Mouse (Mus musculus) heart, embryonic 12.5 days (tissue): ENCODE results near the gene Mertk. TPM values are rescaled to one million over a fixed set of nuclear protein-coding genes. Genes with fewer than 3 reads are reported as not detected.

Experiments used
- ATAC-seq: fragments of 200-750 bp; cut with Nextera tagmentation; 2 replicates; pipeline ENCODE4 v1.8.0; 2017; ENCODE audit warnings: moderate TSS enrichment, moderate library complexity; ENCODE audit not compliant: insufficient number of reproducible peaks, low FRiP score
- H3K27ac ChIP-seq: fragments of 300-500 bp; sonication (generic); 2 replicates; pipeline ENCODE4 v1.5.1; 2016; ENCODE audit warnings: mild to moderate bottlenecking, moderate library complexity; ENCODE audit not compliant: poor library complexity, severe bottlenecking
- H3K27me3 ChIP-seq: fragments of 300-500 bp; sonication (generic); replicated peaks from 2 replicates; pipeline ENCODE4 v1.6.1; 2016; ENCODE audit warnings: mild to moderate bottlenecking, moderate library complexity
- H3K36me3 ChIP-seq: fragments of 300-500 bp; sonication (generic); 2 replicates; pipeline ENCODE4 v1.6.1; 2016; ENCODE audit warnings: mild to moderate bottlenecking, moderate library complexity
- H3K4me1 ChIP-seq: fragments of 300-500 bp; sonication (generic); replicated peaks from 2 replicates; pipeline ENCODE4 v1.6.1; 2016; ENCODE audit warnings: mild to moderate bottlenecking
- H3K4me2 ChIP-seq: fragments of 300-500 bp; sonication (generic); 2 replicates; pipeline ENCODE4 v1.6.1; 2016; ENCODE audit warnings: mild to moderate bottlenecking, moderate library complexity
- H3K4me3 ChIP-seq: fragments of 300-500 bp; sonication (generic); 2 replicates; pipeline ENCODE4 v1.5.1; 2016; ENCODE audit warnings: mild to moderate bottlenecking
- H3K9ac ChIP-seq: fragments of 300-500 bp; sonication (generic); 2 replicates; pipeline ENCODE4 v1.6.1; 2016; ENCODE audit warnings: mild to moderate bottlenecking, moderate library complexity
- H3K9me3 ChIP-seq: fragments of 300-500 bp; sonication (generic); replicated peaks from 2 replicates; pipeline ENCODE4 v1.6.1; 2016; ENCODE audit warnings: mild to moderate bottlenecking, moderate library complexity
- WGBS: fragments of 180-500 bp; shearing (Covaris S2); methylation state at CpG from one replicate; pipeline ENCODE4 v1.1.7; 2016; 5-methylcytosine and 5-hydroxymethylcytosine counted together
- polyA plus RNA-seq: library from polyadenylated mRNA; unstranded; fragments of >200 nt; fragmentation: Nextera tagmentation; extraction: Ambion mirVana; gene quantifications from 2 replicates; pipeline ENCODE4 v1.2.1, GENCODE M21; 2016

Gene Mertk
- polyA plus RNA-seq, 1 experiment from 2014 or later: 6.0 TPM

- WGBS: 22% methylated on average over 14 of the region's 14 CpGs
- H3K36me3 ChIP-seq: peaks cover 4% of the 10 kb centered on the region; the same call in 1 of the 2 replicates
- H3K9me3 ChIP-seq: no peaks in the 10 kb centered on the region
- peak overlapping the region; percentile 82 for H3K9ac ChIP-seq
- peak overlapping the region; percentile 79 for H3K4me2 ChIP-seq
- ATAC-seq: no peak
- peak overlapping the region; percentile 71 for H3K4me3 ChIP-seq
- H3K27ac ChIP-seq: peak overlapping the region; percentile 85
- H3K4me1 ChIP-seq: peaks cover 17% of the 10 kb centered on the region
- H3K27me3 ChIP-seq: no peaks in the 10 kb centered on the region
Observed at GRCm38 (mm10) chr2:128818956-128819643, 120.3 kb downstream of the Mertk start.

DNA sequence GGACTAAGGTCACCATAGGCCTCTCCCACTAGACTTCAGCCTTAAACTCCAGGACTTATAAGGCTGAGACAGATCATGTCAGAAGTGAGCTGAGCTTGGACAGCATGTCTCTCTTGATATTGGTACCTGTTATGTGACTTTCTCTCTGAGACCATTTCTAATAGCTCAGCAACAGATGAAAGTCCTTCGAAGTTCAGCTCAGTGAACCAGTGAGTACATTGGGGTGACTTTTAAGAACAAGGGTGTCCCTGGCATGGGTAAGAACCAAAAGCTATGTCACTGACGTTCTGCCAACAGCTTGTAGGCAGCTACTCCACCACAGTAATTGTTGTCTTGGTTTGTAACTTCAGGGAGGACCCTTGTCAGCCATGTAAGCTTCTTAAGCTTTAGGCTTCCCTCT, 121.9 kb downstream of the Mertk start:
- Histone ChIP-seq H3K27ac (no peak overlapping the region), H3K36me3 (peaks cover 14% of the 10 kb centered on the region), H3K27me3 (no peaks in the 10 kb centered on the region), H3K4me1 (peaks cover 12% of the 10 kb centered on the region), H3K4me3 (no peak overlapping the region), H3K4me2 (no peak overlapping the region), H3K9me3 (no peaks in the 10 kb centered on the region), H3K9ac (no peak overlapping the region)
- WGBS: 79% methylated on average over 2 of the region's 2 CpGs
- no peak for ATAC-seq

DNA sequence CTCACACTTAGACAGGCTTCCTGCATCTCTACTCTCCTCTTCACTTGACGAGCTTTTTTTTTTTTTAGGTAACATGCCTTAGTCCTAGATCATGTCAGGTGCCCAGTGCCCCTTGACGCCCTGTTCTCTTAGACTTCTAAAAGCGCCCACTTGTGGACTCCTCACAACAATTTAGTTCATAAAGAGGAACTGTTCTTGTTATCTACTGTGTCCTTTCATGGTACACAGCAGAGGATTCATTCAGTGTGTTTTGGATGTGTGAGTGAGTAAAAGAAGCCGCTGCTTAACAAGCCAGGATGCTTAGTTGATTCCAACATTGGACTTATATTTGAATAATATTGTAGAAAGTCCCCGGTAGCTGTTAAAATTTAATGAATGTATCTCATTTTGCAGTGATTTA, 125.1 kb downstream of the Mertk start:
- no peak overlapping the region for H3K9ac ChIP-seq
- H3K27me3 ChIP-seq: no peaks in the 10 kb centered on the region
- H3K36me3 ChIP-seq: peaks cover 33% of the 10 kb centered on the region
- ATAC-seq: no peak
- peaks cover 9% of the 10 kb centered on the region for H3K4me1 ChIP-seq
- 85% methylated on average over 5 of the region's 5 CpGs for WGBS
- H3K27ac ChIP-seq: no peak overlapping the region
- no peaks in the 10 kb centered on the region for H3K9me3 ChIP-seq
- H3K4me3 ChIP-seq: no peak overlapping the region
- no peak overlapping the region for H3K4me2 ChIP-seq

DNA sequence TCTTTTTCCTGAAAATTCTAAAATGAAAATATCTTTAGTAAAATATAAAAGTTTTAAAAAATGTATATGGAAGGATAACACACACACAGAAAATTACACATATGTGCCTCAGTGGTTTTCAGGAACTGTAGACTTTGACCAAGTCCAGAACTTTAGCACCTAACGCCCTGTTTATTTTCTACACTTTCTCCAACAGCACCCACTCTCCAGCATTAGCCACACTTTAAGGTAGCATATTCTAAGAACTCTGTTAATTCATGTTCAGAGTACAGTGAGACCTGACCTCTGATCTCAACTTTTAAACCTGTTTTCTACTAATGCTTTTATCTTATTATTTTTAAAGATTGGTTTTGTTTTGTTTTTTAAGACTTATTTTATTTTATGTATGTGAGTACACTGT, 129.0 kb downstream of the Mertk start:
- WGBS: 90% methylated on average over 1 of the region's 1 CpGs
- Histone ChIP-seq H3K4me2 (no peak overlapping the region), H3K27ac (no peak overlapping the region), H3K9me3 (no peaks in the 10 kb centered on the region), H3K9ac (no peak overlapping the region), H3K4me1 (no peaks in the 10 kb centered on the region), H3K36me3 (peaks cover 57% of the 10 kb centered on the region), H3K4me3 (no peak overlapping the region), H3K27me3 (no peaks in the 10 kb centered on the region)
- no peak for ATAC-seq

GRCm38 (mm10) chr2:128832611-128833010, 133.9 kb downstream of the Mertk start:
- 82% methylated on average over 3 of the region's 3 CpGs for WGBS
- H3K27ac ChIP-seq: no peak overlapping the region
- H3K36me3 ChIP-seq: peaks cover 76% of the 10 kb centered on the region
- no peaks in the 10 kb centered on the region for H3K27me3 ChIP-seq
- H3K9me3 ChIP-seq: no peaks in the 10 kb centered on the region
- no peak for ATAC-seq
- H3K4me3 ChIP-seq: no peak overlapping the region
- no peak overlapping the region for H3K4me2 ChIP-seq
- H3K9ac ChIP-seq: no peak overlapping the region
- H3K4me1 ChIP-seq: no peaks in the 10 kb centered on the region

DNA sequence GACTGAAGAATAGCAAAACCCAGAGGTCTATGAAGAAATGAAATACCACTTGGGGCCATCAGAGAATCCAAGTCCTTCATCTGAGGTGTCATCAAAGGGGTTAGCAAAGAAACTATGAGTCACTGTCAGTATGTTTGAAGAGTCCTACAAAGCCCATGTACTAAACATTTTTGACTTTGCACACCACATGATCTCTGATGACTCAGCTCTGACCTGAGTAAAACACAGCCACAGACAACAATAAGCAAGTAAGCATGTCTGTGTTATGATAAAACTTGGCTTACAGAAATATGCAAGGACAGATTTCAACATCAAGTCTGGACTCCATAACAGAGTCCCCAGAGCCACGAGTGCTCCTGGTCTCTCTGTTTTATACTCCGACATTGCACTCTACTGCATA, 134.3 kb downstream of the Mertk start:
- H3K9me3 ChIP-seq: no peaks in the 10 kb centered on the region
- no peak overlapping the region for H3K27ac ChIP-seq
- ATAC-seq: no peak
- H3K4me2 ChIP-seq: no peak overlapping the region
- no peak overlapping the region for H3K9ac ChIP-seq
- H3K36me3 ChIP-seq: peaks cover 77% of the 10 kb centered on the region
- WGBS: 94% methylated on average over 2 of the region's 2 CpGs
- H3K27me3 ChIP-seq: no peaks in the 10 kb centered on the region
- H3K4me1 ChIP-seq: no peaks in the 10 kb centered on the region
- H3K4me3 ChIP-seq: no peak overlapping the region

DNA sequence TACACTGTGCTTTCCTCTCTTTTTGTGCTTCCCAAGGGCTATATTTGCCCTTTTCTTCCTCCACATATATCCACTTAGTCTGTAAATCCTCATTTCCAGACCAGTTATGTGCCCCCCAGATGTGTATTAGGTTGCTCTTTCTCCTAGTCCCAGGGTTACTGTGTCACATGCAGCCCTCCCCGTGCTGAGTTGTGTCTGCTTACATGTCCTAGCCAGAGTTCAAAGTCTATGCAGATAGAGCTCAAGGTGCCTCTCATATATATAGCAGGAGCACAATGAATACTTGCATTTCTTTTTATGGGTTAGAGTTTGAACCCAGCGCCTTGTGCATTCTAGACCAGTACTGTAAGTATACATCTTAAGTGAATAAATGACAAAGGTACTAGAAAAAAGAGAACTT, 134.7 kb downstream of the Mertk start:
- Histone ChIP-seq H3K4me1 (no peaks in the 10 kb centered on the region), H3K36me3 (peaks cover 74% of the 10 kb centered on the region), H3K4me3 (no peak overlapping the region), H3K4me2 (no peak overlapping the region), H3K27me3 (no peaks in the 10 kb centered on the region), H3K9me3 (no peaks in the 10 kb centered on the region), H3K9ac (no peak overlapping the region), H3K27ac (no peak overlapping the region)
- ATAC-seq: no peak
- 88% methylated on average over 2 of the region's 2 CpGs for WGBS

DNA sequence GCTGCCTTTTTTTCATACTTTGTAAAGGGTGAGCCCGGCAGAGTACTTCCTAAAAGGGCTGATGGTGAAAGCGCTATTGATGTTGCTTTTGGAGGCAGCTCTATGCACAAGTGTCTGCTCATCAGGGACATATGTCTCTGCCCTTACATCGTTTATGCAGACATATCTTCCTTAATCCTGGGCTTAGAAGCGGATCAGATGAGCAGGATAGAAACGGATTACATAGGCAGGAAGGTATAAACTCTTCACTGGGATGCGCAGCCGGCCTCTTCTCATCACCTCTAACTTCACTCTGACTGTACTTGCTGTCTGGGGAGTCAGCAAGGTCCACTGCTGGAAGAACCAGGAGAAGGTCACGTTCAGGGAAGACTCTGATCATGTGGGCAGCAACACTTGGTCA, 138.8 kb downstream of the Mertk start:
- Histone ChIP-seq H3K36me3 (peaks cover 62% of the 10 kb centered on the region), H3K9me3 (no peaks in the 10 kb centered on the region), H3K27ac (no peak overlapping the region), H3K4me3 (no peak overlapping the region), H3K9ac (no peak overlapping the region), H3K4me1 (no peaks in the 10 kb centered on the region), H3K4me2 (no peak overlapping the region), H3K27me3 (no peaks in the 10 kb centered on the region)
- no peak for ATAC-seq
- WGBS: 91% methylated on average over 8 of the region's 8 CpGs

DNA sequence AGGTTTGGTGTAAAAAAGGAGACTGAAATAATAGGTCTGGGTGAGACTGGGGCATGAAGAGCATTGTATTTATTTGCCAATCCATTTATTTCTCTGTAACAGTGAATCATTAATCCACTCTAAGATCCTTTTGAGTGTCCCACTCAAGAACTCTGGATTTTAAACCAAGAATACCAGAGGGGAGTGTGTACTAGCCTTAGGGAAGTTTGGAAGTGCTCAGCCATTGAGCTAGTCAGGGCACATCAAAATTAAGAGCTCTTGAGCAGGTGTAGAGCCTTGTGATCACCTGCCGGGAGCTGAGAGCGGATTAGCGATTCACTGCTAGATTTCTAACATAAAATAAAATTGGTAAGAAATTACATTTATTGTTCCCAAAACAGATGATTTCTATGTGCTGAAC, 139.9 kb downstream of the Mertk start:
- H3K27ac ChIP-seq: no peak overlapping the region
- H3K27me3 ChIP-seq: no peaks in the 10 kb centered on the region
- WGBS: 92% methylated on average over 3 of the region's 3 CpGs
- H3K4me1 ChIP-seq: no peaks in the 10 kb centered on the region
- no peaks in the 10 kb centered on the region for H3K9me3 ChIP-seq
- ATAC-seq: no peak
- no peak overlapping the region for H3K4me3 ChIP-seq
- H3K4me2 ChIP-seq: no peak overlapping the region
- H3K36me3 ChIP-seq: peaks cover 62% of the 10 kb centered on the region
- no peak overlapping the region for H3K9ac ChIP-seq

GRCm38 (mm10) chr2:128839501-128839900, 140.7 kb downstream of the Mertk start:
- H3K27ac ChIP-seq: no peak overlapping the region
- 58% methylated on average over 2 of the region's 2 CpGs for WGBS
- no peak overlapping the region for H3K4me2 ChIP-seq
- H3K27me3 ChIP-seq: no peaks in the 10 kb centered on the region
- no peaks in the 10 kb centered on the region for H3K9me3 ChIP-seq
- peaks cover 58% of the 10 kb centered on the region for H3K36me3 ChIP-seq
- no peak overlapping the region for H3K4me3 ChIP-seq
- H3K9ac ChIP-seq: no peak overlapping the region
- H3K4me1 ChIP-seq: no peaks in the 10 kb centered on the region
- ATAC-seq: no peak

DNA sequence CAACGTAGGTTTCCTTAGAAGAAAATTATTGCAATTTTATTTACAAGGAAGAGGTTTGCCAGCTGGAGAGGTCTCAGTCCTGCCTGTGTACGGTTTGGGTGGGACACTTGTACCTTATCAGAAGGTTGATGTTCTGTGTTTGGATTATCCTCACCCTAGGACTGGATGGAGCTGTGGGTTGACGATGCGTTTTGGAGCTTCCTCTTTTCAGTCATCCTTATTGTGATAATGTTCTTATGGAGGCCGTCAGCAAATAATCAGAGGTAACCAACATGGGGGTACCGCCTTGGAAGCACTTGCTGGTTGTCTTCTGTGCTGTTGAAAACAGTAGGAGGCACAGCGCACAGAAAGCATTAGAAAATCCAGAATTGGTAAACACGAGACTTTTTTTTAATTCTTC, 143.7 kb downstream of the Mertk start:
- no peak overlapping the region for H3K27ac ChIP-seq
- H3K9ac ChIP-seq: no peak overlapping the region
- no peak for ATAC-seq
- H3K4me1 ChIP-seq: peaks cover 3% of the 10 kb centered on the region; the same call in 1 of the 2 replicates
- H3K36me3 ChIP-seq: peaks cover 46% of the 10 kb centered on the region
- H3K4me2 ChIP-seq: no peak overlapping the region
- 84% methylated on average over 8 of the region's 8 CpGs for WGBS
- no peak overlapping the region for H3K4me3 ChIP-seq
- H3K9me3 ChIP-seq: no peaks in the 10 kb centered on the region
- H3K27me3 ChIP-seq: no peaks in the 10 kb centered on the region

GRCm38 (mm10) chr2:128850036-128850435, 151.3 kb downstream of the Mertk start:
- peak overlapping the region; percentile 60 for H3K27ac ChIP-seq
- H3K4me3 ChIP-seq: no peak overlapping the region
- no peaks in the 10 kb centered on the region for H3K27me3 ChIP-seq
- H3K4me1 ChIP-seq: peaks cover 20% of the 10 kb centered on the region
- H3K4me2 ChIP-seq: no peak overlapping the region
- 75% methylated on average over 2 of the region's 2 CpGs for WGBS
- H3K36me3 ChIP-seq: peaks cover 49% of the 10 kb centered on the region
- no peak for ATAC-seq
- no peak overlapping the region for H3K9ac ChIP-seq
- H3K9me3 ChIP-seq: no peaks in the 10 kb centered on the region
